Mouse (Mus musculus): Measurements from ENCODE around the gene Tor1a. TPM values are rescaled to one million over a fixed set of nuclear protein-coding genes. Genes with fewer than 3 reads are reported as not detected.

Tor1a gene
- polyA plus RNA-seq (2017; shearing (Covaris generic)): 74.5 TPM

GRCm38 (mm10) chr2:30967352-30968327 is at the start of gene Tor1a:
TSS of gene Tor1a (minus strand) at chr2:30967933.

GRCm38 (mm10) chr2:30981790-30982513 is 14.2 kb upstream of the Tor1a start, which contains the start of the genes BC005624 and Usp20:
TSS of gene BC005624 (minus strand) at chr2:30982201.
TSS of gene Usp20 (plus strand) at chr2:30982279.

GRCm38 (mm10) chr2:30952824-30953490 is 14.8 kb downstream of the Tor1a start, which contains the start of gene Tor1b:
TSS of gene Tor1b (plus strand) at chr2:30952959.

DNA sequence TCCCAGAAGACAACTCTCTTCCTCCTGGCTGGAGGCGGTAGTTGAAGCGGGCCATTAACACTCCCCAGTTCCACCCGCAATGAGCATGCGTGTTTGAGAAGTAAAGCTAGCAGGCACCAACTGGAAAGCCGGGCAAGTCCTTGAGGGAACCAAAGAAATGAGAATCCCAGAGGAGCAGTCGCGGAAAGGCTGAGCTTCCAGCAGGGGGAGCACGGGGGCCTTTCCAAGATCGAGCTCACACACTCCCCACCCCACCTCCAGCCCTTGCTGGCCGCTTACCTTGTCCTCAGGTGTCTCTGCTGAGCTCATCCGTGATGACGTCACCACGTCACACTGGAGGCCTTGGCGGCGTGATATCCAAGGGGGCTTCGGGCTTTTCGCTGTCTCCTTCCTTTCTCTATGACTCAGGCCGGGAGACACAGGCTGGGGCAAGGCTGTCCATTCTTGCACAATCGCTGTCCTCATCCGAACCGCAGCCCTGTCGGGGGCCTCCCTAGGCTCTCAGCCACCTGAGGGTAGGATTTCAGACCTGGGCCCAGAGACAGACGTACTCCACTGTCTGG is 38.2 kb downstream of the Tor1a start, which contains the start of gene Ptges:
Gene Ptges, minus strand, starts transcription at position 381 of the 563 bp plus-strand sequence.

Other genes starting within 250 kb of the Tor1a start
- 12.9 TPM for gene 1700001O22Rik, start 164.3 kb downstream of the Tor1a start, polyA plus RNA-seq (2017; shearing (Covaris generic))
- gene Ntmt1, start 160.1 kb downstream of the Tor1a start, polyA plus RNA-seq (2017; shearing (Covaris generic)): 27.2 TPM
- gene Asb6, start 137.6 kb downstream of the Tor1a start, polyA plus RNA-seq (2017; shearing (Covaris generic)): 43.5 TPM
- gene Prrx2, start 133.0 kb downstream of the Tor1a start, polyA plus RNA-seq (2017; shearing (Covaris generic)): not detected
- gene Ptges, start 38.1 kb downstream of the Tor1a start, polyA plus RNA-seq (2017; shearing (Covaris generic)): 0.27 TPM
- 36.3 TPM for gene Tor1b, start 15.0 kb downstream of the Tor1a start, polyA plus RNA-seq (2017; shearing (Covaris generic))
- 69.6 TPM for gene BC005624, start 14.3 kb upstream of the Tor1a start, polyA plus RNA-seq (2017; shearing (Covaris generic))
- 25.2 TPM for gene Usp20, start 14.3 kb upstream of the Tor1a start, polyA plus RNA-seq (2017; shearing (Covaris generic))
- gene Fnbp1, start 174.1 kb upstream of the Tor1a start, polyA plus RNA-seq (2017; shearing (Covaris generic)): 100 TPM
- 36.6 TPM for gene Gpr107, start 184.4 kb upstream of the Tor1a start, polyA plus RNA-seq (2017; shearing (Covaris generic))